Mouse (Mus musculus) ES-CJ7 (cell line): ENCODE measurements around the gene Pex19.
A peak's percentile ranks its signal among the peaks of the same experiment; 100 is the strongest.

ENCODE experiments used
- DNase-seq: peaks from one replicate; pipeline ENCODE4 v3.0.0; 2011; ENCODE audit warnings: low read depth, low spot score

Gene Pex19

DNA sequence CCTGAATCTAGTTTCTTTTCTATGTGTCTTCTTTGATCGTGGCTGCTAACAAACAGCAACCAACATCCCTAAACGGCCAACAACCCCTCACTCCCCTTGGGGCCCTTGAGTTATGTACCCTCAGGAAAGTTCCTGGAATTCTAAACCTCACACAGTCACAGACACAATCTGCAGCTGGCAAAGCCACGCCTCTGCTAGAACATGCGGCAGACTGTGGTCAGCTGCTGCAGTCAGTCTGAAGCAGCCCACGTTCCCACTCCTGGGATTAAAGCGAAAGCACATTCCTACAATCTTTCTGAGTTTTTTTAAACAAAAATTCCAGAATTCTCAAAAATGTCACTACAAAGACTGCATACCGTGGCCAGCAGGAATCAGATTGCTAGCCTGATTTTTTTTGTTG lies 7.0 kb downstream of the Pex19 start:
- DNase-seq = no peak

DNA sequence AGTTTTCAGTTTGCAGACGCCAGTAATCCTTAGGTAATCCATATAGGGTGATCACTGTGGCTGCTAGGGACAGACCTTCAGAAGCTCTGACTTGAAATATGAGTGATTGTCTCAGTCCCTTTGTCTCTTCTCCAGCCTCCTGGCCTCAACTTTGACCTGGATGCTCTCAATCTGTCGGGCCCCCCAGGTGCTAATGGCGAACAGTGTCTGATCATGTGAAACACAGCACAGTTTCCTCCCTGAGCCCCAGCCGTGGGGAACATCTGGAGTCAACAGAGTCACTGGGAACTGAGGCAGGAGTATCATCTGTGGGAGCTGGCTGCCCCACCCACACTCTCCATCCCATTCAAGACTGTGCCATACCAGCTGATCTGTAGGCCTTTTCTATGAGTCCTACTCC lies 7.5 kb downstream of the Pex19 start:
- DNase-seq = no peak

DNA sequence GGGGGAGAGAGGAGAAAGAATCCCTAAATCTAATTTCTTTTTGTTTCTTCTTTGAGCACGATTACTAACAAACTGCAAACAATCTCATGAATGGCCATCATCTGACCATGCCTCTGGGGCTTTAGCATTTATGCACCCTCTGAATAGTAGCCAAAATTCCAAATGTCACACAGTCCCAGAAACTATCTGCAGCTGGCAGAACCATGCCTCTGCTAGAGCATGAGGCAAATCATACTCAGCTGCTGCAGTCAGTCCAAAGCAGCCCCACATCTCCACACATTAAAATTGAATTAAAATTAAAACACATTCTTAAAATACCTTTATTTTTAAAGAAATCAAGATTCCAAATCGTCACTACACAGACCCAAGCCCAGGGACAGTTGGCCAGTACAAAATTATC lies 13.6 kb downstream of the Pex19 start:
- no peak for DNase-seq

DNA sequence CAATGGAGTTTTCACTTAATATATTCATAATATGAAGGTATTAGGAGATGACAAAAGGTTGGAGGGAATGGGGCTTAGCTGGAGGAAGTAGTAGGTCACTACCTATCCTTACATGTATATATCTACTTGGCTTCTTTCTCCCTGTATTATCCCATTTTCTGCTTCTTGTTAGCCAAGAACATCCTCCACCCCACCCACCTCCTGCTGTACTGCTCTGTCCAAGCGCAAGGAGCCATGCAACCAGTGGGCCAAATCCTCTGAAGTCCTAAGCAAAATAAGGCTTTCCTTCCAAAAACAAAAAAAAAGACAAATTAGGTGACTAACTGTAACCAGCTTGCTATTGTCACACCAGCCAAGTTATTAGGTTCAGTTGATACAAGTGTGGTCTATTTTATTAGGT lies 14.3 kb downstream of the Pex19 start:
- no peak for DNase-seq

- no peak for DNase-seq
Measured at GRCm38 (mm10) chr1:172141529-172141928, 15.0 kb downstream of the Pex19 start.

DNA sequence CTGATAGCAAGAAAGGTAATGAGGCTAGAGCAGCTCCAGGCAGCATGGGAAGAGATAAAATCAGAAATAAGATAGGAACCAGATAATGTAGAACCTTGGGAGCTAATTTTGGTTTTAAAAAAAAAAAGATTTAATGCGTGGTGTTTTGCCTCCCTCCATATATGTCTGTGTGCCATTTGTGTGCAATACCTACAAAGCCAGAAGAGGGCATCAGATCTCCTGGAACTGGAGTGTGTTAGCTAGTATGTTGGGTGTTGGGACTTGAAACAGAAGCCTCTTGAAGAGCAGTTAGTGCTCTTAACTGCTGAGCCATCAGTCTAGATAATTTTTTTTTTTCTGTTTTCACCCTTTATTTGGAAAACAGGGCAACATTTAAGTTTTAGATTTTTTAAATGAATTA lies 17.0 kb downstream of the Pex19 start:
- DNase-seq = peak; percentile 82

DNA sequence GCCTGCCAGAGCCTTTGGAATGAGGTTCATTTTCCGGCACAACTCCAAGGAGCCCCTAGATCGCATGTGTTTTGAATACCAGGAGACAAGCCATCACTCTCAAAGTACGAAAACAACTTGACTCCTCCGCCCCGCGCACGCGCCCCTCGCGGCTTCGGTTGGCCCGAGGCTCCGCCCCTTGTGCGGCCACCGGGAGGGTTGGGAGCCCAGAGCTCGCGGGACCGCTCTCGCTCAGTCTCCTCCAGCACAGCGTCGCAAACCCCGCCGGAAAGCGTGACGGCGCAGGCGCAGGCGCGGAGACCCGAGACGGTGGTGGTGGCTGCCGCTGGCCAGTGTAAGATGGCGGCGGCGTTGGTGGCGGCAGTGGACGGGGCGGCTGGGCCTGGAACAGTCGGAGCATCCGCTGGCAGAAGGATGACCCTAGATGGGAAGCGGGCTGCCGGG lies 21.3 kb downstream of the Pex19 start, which contains the start of gene Dcaf8:
Dcaf8 (plus strand) TSS at position 250 of the 444 bp plus-strand sequence.
- peak; percentile 99 for DNase-seq

DNA sequence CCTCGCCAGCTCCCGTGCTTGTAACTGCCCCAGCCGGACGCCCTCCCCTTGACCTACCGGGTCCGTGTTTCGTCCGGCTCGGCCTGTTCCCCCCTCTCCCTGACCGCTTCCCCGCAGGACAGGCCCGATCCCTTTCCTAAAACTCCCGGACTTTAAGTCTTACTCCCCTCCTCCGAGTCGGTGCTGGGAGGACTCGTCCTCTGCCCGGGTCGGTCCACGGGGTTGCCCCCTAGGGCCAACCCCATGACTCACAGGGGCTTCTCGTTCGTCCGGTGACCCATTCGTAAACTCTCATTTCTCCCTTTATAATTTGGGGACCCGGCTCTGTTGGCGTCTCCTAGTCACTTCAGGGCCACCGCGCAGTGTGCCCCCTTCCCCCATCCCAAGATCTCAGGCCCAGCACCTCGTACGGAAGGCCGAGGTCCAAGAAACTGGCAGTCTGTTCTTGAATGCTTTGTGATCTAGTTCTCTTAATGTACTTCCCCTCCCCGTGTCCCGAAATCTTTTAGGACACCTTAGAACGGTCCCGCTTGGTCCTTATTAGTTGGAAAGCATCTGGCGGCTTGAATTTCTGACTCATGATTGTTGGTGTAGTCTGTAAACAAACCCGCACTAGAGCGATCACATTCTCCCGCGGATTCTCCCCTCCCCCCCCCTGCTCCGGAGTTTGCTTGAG lies 21.9 kb downstream of the Pex19 start:
- peak; percentile 65 for DNase-seq

- peak; percentile 23 for DNase-seq
Measured at GRCm38 (mm10) chr1:172148955-172149815, 22.6 kb downstream of the Pex19 start.

- DNase-seq = no peak
Measured at GRCm38 (mm10) chr1:172154536-172154935, 28.0 kb downstream of the Pex19 start.

- no peak for DNase-seq
Measured at GRCm38 (mm10) chr1:172155518-172155917, 29.0 kb downstream of the Pex19 start.

GRCm38 (mm10) chr1:172159970-172160369 lies 33.4 kb downstream of the Pex19 start:
- DNase-seq = no peak

- DNase-seq = no peak
Measured at GRCm38 (mm10) chr1:172160508-172160907, 34.0 kb downstream of the Pex19 start.

GRCm38 (mm10) chr1:172162009-172162408 lies 35.5 kb downstream of the Pex19 start:
- DNase-seq = peak; percentile 57

GRCm38 (mm10) chr1:172162959-172163358 lies 36.4 kb downstream of the Pex19 start:
- DNase-seq = no peak

GRCm38 (mm10) chr1:172167911-172168310 lies 41.4 kb downstream of the Pex19 start:
- DNase-seq = no peak

DNA sequence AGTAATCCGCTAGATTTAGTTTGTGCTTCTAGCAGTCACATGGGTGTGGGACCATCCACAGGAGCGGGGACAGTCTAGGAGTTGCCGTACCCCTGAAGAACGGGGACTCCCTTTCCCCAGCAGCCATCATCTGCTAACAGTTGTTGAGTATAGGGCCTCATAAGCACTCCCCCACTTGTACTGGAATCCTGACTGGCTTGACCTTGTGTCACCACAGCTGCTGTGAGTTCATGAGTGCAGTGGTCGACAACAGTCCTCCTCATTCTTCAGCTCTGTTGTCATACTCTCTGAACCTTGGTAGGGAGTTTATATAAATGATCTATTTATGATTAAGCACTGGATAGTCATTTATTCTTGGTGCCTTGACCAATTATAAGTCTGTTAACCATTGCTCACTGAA lies 43.3 kb downstream of the Pex19 start:
- no peak for DNase-seq

GRCm38 (mm10) chr1:172172381-172172780 lies 45.8 kb downstream of the Pex19 start:
- no peak for DNase-seq

GRCm38 (mm10) chr1:172173181-172173580 lies 46.6 kb downstream of the Pex19 start:
- no peak for DNase-seq

GRCm38 (mm10) chr1:172177791-172178190 lies 51.2 kb downstream of the Pex19 start:
- no peak for DNase-seq

DNA sequence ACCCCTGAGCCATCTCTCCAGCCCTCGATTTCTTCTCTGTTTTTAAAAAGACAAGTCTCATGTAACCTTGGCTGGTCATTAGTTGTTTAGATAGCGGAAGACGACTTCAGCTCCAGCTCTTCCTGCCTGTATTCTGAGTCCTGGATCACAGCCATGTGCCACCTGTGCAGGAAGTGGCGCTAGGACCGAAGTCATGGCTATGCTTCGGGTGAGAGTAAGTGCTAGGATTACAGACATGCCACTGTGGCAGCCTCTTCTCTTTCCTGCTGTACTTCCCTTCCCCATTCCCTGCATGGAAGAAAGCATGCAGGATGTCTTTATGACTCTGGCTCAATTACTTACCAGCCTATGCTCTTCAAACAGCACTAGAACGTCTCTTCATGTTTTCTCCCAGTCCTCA lies 52.5 kb downstream of the Pex19 start:
- DNase-seq = no peak

DNA sequence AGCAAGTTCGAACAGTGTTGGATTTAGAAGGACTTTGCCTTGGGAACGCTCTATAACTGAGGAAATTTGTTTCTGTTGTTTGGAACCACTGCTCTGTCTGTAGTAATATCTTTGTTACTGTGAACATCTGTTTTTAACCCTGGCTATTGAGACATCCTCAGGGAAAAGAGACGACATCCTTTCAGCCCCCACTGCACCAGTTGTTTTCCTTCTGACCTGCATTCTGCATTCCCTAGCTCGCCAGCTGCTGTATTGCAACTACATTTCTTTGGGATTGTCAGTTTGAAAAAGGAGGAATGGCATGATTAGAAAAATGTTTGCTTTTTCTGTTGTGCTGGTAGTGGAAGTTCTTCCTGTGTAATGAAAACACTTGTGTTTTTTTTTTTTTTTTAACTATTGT lies 54.3 kb downstream of the Pex19 start:
- DNase-seq = no peak

GRCm38 (mm10) chr1:172181777-172182176 lies 55.2 kb downstream of the Pex19 start:
- DNase-seq = no peak
